Mouse (Mus musculus): ENCODE measurements around the gene Cpxm2. TPM values are rescaled to one million over a fixed set of nuclear protein-coding genes. Genes with fewer than 3 reads are reported as not detected.

Cpxm2 gene
- 1 to 10 TPM; 3.1 to 4.0 TPM for total RNA-seq (2021)
- long read RNA-seq, experiment 1, partial matches to known transcripts, result 0 of 4 reads
- long read RNA-seq, experiment 1, other reads (novel, unspliced or antisense), result 3 of 4 reads
- long read RNA-seq, experiment 2, partial matches to known transcripts, result 1 of 5 reads
- long read RNA-seq, experiment 2, other reads (novel, unspliced or antisense), result 3 of 5 reads

GRCm38 (mm10) chr7:132154368-132154961 lies at the start of gene Cpxm2:
Cpxm2 (minus strand) TSS chr7:132154739.
- no peak for DNase-seq (ENCODE audit: low spot score in 2 of 2)

GRCm38 (mm10) chr7:132204073-132204612 lies 49.6 kb upstream of the Cpxm2 start:
- DNase-seq (ENCODE audit: low spot score in 2 of 2), result no peak

GRCm38 (mm10) chr7:132199686-132200085 lies 45.1 kb upstream of the Cpxm2 start:
- no peak for DNase-seq (ENCODE audit: low spot score in 2 of 2)

GRCm38 (mm10) chr7:132198806-132199205 lies 44.3 kb upstream of the Cpxm2 start:
- DNase-seq (ENCODE audit: low spot score in 2 of 2), result no peak

GRCm38 (mm10) chr7:132197817-132198475 lies 43.4 kb upstream of the Cpxm2 start:
- no peak for DNase-seq (ENCODE audit: low spot score in 2 of 2)

- no peak for DNase-seq (ENCODE audit: low spot score in 2 of 2)
Measured at GRCm38 (mm10) chr7:132196581-132196980, 42.0 kb upstream of the Cpxm2 start.

- no peak for DNase-seq (ENCODE audit: low spot score in 2 of 2)
Measured at GRCm38 (mm10) chr7:132193606-132194005, 39.1 kb upstream of the Cpxm2 start.

- no peak for DNase-seq (ENCODE audit: low spot score in 2 of 2)
Measured at GRCm38 (mm10) chr7:132187456-132187855, 32.9 kb upstream of the Cpxm2 start.

- peak in 1 of 2 experiments; percentile 26 for DNase-seq (ENCODE audit: low spot score in 2 of 2)
Measured at GRCm38 (mm10) chr7:132183892-132184404, 29.4 kb upstream of the Cpxm2 start.

- no peak for DNase-seq (ENCODE audit: low spot score in 2 of 2)
Measured at GRCm38 (mm10) chr7:132181586-132182198, 27.2 kb upstream of the Cpxm2 start.

GRCm38 (mm10) chr7:132181042-132181441 lies 26.5 kb upstream of the Cpxm2 start:
- no peak for DNase-seq (ENCODE audit: low spot score in 2 of 2)

GRCm38 (mm10) chr7:132179049-132179448 lies 24.5 kb upstream of the Cpxm2 start:
- no peak for DNase-seq (ENCODE audit: low spot score in 2 of 2)

- DNase-seq (ENCODE audit: low spot score in 2 of 2), result peak in 1 of 2 experiments; percentile 47
Measured at GRCm38 (mm10) chr7:132174787-132175186, 20.2 kb upstream of the Cpxm2 start.

GRCm38 (mm10) chr7:132174296-132174695 lies 19.8 kb upstream of the Cpxm2 start:
- DNase-seq (ENCODE audit: low spot score in 2 of 2), result no peak

GRCm38 (mm10) chr7:132172220-132172619 lies 17.7 kb upstream of the Cpxm2 start:
- DNase-seq (ENCODE audit: low spot score in 2 of 2), result no peak

- DNase-seq (ENCODE audit: low spot score in 2 of 2), result no peak
Measured at GRCm38 (mm10) chr7:132171716-132172115, 17.2 kb upstream of the Cpxm2 start.

GRCm38 (mm10) chr7:132169419-132170169 lies 15.1 kb upstream of the Cpxm2 start:
- no peak for DNase-seq (ENCODE audit: low spot score in 2 of 2)

- peak; percentile 46 to 77 for DNase-seq (ENCODE audit: low spot score in 2 of 2)
Measured at GRCm38 (mm10) chr7:132167239-132167638, 12.7 kb upstream of the Cpxm2 start.

GRCm38 (mm10) chr7:132162254-132162653 lies 7.7 kb upstream of the Cpxm2 start:
- DNase-seq (ENCODE audit: low spot score in 2 of 2), result no peak

- no peak for DNase-seq (ENCODE audit: low spot score in 2 of 2)
Measured at GRCm38 (mm10) chr7:132158321-132159025, 3.9 kb upstream of the Cpxm2 start.

All from layer of hippocampus, postnatal 14 days (tissue).